Mouse (Mus musculus) gastrocnemius, adult 2 months (tissue): Measurements from ENCODE around the gene Lef1. TPM values are rescaled to one million over a fixed set of nuclear protein-coding genes. Genes with fewer than 3 reads are reported as not detected.

Source experiments
- DNase-seq: peaks from one replicate; pipeline ENCODE4 v3.0.0; 2022
- H3K27ac ChIP-seq: fragments of 200-600 bp; 2 replicates; pipeline ENCODE4 v1.8.1; 2022; ENCODE audit warnings: mild to moderate bottlenecking
- H3K4me3 ChIP-seq: fragments of 200-600 bp; 2 replicates; pipeline ENCODE4 v1.8.1; 2022; ENCODE audit warnings: mild to moderate bottlenecking, moderate library complexity
- CTCF ChIP-seq: fragments of 200-600 bp; IDR thresholded peaks from 2 replicates; pipeline ENCODE4 v1.8.1; 2022; ENCODE audit warnings: antibody characterized with exemption, mild to moderate bottlenecking, moderate library complexity
- intact Hi-C: fragments of 180-260 bp; cut with DNase I; formaldehyde crosslinking; loops from one replicate; pipeline ENCODE4 v1.15.1; 2025
- total RNA-seq, 2 experiments: library from RNA; stranded (reverse); gene quantifications; 2 replicates each; pipeline ENCODE4 v1.2.3; 2021

Gene Lef1
- total RNA-seq, 2 experiments from 2014 or later = 0.08 TPM; not detected in 1

DNA sequence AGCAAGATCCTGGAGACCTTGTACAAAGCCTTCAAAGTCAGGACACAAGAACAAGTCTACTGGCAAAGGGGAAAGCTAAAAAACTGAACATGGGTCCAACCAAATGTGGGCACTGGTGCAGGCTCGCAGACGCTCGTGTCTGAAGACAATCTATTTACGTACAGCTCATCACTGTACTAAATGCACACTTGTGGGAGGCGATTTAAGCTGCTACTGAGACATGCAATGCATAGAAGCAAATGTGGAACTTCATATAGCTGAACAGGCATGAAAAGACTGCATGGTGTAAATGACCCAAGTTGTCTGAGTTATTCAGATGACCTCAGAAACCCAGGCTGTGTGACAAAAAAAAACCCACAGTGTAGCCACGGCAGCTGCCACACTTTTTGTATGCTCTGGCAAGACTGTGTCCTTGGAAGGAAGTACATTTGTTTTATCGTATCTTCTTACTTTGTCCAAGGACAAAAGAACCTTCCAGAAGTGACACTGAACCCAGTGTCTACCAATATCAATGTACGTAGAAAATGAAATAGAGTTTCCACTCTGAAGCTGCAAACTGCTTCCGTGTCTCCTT lies 149.2 kb downstream of the Lef1 start:
- DNase-seq = no peak
- no peak overlapping the region; the same call in 1 of the 2 replicates for H3K27ac ChIP-seq
- TF ChIP-seq CTCF = no peak
- intact Hi-C loops = no loop called here
- no peak overlapping the region for H3K4me3 ChIP-seq

DNA sequence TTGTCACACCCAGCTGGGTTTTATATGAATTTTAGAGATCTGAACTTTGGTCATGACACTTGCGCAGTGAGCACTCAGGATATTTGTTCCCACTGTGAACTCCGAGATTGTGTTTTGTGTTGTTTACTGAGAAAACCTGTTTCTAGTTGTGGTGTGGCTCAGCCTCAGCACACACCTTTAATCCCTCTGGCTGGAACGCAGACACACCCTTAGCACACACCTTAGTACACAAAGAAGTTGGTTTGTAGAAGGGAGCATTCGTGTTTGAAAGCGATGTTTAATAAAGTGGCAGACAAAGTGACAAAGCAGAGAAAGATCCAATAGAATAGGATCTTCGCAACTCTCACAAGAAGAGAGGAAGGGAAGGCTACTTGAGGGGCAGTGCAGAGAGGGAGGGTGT lies 150.1 kb downstream of the Lef1 start:
- no peak for DNase-seq
- Histone ChIP-seq H3K4me3 (no peak overlapping the region), H3K27ac (no peak overlapping the region)
- intact Hi-C loops = no loop called here
- TF ChIP-seq CTCF = no peak

DNA sequence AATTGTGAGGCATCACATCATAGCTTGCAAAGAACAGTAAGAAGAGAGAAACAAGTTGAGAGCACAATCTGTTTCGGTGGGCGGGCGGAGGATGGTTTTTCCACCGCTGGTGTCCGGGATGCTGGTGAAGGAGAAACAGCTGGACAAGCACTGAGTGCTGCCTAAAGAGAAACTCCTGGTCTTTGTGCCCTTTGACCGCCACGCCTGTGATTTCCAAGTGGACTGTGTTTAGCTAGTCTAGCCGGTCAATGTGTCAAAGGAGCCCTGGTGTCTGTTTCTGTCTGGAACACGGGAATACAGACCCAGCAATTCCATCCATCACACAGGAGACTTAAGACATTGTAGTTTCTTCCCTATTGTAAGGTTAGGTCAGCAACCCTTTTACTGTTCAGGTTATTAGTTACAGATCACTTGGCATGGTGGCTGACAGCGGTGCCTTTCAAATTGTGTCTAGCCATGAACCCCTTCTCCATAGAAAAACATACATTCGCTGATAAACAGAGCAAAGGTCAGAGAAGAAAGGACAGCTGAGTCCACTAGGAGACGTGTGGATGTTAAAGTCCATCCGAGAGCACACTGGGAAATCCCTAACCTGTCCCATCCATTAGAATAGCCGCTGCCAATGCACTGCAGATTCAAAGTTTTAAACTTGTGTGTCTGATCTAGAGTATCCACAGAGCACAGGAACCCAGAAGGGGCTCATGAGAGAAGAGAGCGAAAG lies 153.7 kb downstream of the Lef1 start:
- no peak for TF ChIP-seq CTCF
- peak overlapping the region; percentile 21; the same call in 1 of the 2 replicates for H3K27ac ChIP-seq

DNA sequence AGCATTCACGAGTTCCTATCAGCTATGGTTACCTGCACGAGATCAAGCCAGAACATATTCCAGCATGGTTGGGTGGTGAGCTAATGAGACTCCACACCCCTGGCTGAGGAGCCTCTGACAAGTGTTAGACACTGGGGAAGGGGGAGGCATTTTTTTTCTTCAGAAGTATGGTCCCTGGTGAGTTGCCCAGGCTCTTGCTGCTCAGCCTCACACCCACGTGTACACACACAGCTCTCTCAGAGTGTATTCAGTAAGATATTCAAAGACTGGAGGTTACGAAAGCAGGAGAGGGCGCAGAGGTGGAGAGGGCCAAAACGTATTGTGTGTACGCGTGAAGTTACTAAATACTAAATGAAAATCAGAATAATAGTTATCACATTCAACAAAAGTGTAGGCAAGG lies 155.2 kb downstream of the Lef1 start:
- TF ChIP-seq CTCF = no peak
- Histone ChIP-seq H3K4me3 (no peak overlapping the region), H3K27ac (peak overlapping the region; percentile 84)
- intact Hi-C loops = no loop called here
- DNase-seq = no peak

More for the DNA sequence above, 153.7 kb downstream of the Lef1 start:
- intact Hi-C loops = no loop called here
- DNase-seq = no peak
- no peak overlapping the region for H3K4me3 ChIP-seq

DNA sequence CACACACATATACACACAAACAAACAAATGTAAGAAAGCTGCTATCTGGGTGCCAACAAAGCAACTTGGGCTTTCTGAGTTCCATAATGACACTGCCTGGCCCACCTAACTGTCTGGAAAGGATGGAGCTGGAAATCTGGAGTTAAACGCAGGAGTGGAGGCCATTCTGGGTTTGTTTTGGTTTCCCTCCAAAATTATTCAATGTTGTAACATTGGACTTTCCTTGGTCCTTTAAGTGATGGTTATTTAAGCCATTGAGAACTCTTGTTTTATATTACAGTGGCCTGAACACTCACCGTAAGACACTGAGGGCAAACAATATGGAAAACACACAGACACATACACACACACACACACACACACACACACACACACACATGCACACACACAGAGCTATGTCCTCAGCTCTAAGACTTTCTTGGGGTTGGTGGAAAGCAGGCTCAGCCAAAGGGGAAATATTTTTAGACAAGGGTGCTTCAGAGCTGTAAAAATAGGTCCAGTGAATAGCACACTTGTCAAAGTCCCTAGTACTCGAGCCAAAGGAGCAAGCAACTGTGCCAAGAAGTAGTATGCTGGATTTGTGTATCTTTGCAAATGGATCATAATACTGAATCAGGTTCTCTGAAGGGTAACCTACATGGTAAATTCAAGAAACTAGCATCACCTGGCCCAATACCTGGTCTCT lies 156.2 kb downstream of the Lef1 start:
- H3K4me3 ChIP-seq = peak overlapping the region; percentile 40; the same call in 1 of the 2 replicates
- intact Hi-C loops = no loop called here
- TF ChIP-seq CTCF = no peak
- peak overlapping the region; percentile 84 for H3K27ac ChIP-seq
- peak; percentile 66 for DNase-seq

DNA sequence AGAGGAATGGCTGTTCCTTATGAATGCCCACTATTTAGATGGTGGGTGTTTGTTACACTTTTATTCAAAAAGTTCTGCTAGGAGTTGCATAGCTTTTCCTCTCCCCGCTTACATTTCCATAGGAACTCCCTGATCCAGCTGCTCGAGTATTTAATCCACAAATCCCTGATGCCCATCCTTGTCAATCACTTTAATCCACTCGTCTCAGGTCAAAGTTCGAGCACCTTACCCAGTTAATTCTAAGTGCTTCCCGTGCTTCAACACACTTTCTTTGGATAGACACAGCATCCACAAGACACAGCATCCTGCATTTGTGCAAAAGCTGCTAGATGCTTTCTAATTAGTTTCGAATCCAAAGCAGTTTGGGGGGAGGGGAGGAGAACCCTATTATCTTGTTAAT lies 160.1 kb downstream of the Lef1 start:
- intact Hi-C loops = no loop called here
- no peak overlapping the region for H3K27ac ChIP-seq
- peak overlapping the region; percentile 97 for H3K4me3 ChIP-seq

DNA sequence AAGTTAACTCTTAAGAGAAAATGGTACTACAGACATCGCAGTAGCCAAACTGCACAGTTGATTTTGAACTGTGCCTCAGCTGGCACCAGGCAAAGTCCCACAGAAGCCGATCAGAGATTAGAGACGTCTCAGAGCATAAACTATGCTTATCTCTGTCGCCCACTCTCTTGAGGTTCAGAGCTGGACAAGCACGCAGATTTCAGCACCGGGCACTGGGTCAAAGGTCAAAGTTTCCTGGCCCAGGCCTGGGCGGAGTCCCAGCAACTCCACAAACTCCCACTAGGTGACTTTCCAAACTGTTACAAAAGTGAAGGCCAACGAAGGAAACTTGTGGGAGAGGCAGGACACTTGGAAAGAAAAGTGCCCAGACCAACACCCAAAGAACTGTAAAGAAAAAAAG lies 160.9 kb downstream of the Lef1 start:
- peak; percentile 49 for TF ChIP-seq CTCF
- H3K27ac ChIP-seq = peak overlapping the region; percentile 94
- peak; percentile 77 for DNase-seq
- intact Hi-C loops = no loop called here
- peak overlapping the region; percentile 97 for H3K4me3 ChIP-seq

More for the DNA sequence above, 160.1 kb downstream of the Lef1 start:
- no peak for DNase-seq
- no peak for TF ChIP-seq CTCF

DNA sequence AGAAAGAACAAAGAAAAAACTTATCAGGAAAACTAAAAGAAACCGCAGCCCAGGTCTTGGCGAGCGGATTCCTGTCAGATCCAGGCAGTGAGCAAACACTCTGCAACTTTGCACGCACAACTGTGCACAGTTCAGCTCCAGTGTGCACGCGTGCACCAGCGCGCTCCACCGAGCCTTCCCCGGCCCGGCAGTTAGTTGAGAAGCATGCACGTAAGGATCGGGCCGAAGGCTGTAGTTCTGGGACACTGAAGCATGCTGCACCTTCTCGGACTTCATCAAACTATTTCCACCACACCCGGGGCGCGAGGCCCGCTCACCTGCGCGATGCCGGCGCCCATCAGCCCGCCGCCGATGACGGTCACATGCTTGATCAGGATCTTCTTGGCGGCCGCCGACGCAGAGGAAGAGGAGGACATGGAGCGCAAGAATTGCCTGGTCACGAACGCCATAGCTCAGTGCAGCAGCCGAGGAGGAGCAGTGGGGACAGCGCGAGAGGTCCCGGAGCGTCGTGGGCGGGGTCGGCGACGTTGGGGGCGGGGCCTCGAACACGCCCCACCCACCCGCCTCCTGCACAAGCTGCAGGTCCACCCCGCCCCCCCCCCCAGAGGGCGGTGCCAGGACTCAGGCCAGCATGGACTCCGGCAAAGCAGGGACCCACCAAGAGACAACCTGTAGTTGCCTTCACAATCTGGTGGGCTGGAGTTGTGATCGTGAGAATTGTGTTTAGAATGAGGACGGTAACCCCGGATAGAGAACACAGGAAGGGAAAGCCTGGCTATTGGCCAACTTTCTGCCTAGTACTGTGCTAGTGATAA lies 161.5 kb downstream of the Lef1 start, which contains the start of gene Hadh:
TSS of gene Hadh (minus strand) at position 543 of the 815 bp plus-strand sequence.
- intact Hi-C loops = no loop called here
- peak within 1 kb of the TSS; percentile 97 for H3K4me3 ChIP-seq
- peak within 1 kb of the TSS; percentile 94 for H3K27ac ChIP-seq
- no peak; the same call in 1 of the 2 replicates for TF ChIP-seq CTCF
- DNase-seq = peak; percentile 92

DNA sequence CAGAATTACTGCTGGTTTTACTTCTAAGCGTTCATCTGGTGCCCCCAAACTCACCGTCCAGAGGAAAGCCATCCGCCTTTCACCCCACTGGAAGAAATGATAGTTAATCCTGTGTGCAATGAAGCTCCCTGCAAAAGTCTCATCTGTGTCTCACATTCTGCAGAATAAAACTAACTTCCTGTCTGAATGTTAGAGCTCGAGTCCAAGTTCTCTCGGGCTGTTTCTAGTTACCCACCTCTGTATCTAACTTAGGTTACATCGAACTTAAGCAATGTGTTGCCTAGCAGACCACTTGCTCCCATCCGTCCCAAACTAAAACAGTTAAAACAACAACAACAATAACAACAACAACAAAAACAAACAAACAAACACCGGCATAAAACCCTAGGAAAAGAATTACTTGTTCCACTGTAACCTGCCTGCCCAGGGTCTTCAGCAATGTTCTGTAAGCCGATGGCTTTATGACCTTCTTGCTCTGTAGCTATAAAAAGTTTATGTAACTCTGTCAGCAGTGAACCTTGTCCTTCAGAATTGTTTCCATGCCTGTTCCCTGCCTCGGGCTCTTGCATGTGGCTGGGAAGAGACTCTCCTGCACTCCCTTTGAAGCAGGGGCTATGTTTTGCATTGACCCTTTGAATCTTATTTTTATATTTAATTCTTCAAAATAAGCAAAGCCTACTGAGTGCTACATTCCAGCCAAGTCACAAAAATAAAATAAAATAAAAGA lies 162.3 kb downstream of the Lef1 start:
- Histone ChIP-seq H3K4me3 (peak overlapping the region; percentile 97), H3K27ac (peak overlapping the region; percentile 94)
- DNase-seq = no peak
- intact Hi-C loops = no loop called here
- no peak for TF ChIP-seq CTCF

Other genes starting within 250 kb of the Lef1 start
- gene Hadh, start 161.6 kb downstream of the Lef1 start, total RNA-seq = 100 to 1,000 TPM; 138 to 218 TPM
- 10 to 100 TPM; 11.3 to 18.8 TPM for gene Cyp2u1, start 192.8 kb downstream of the Lef1 start, total RNA-seq